In genomic region chr11:83418566-83418965, GRCm38 (mm10) we compare ENCODE assay signal across 8 mouse cellular contexts. TPM values are rescaled to one million over a fixed set of nuclear protein-coding genes. Genes with fewer than 3 reads are reported as not detected.
A peak's percentile ranks its signal among the peaks of the same experiment; 100 is the strongest.
DNase-seq lines count a peak whose midpoint lies in the region; ATAC-seq and TF ChIP-seq lines count a peak whose summit lies in the region.

No protein-coding gene starts in this region.

- H3K36me3 ChIP-seq in embryonic facial prominence, embryonic 11.5 days (replicated peaks; ENCODE audit: control insufficient read depth, insufficient read depth, low read depth, low read length) = no peaks in the 10 kb centered on the region
- H3K36me3 ChIP-seq in hindbrain, postnatal 0 days (ENCODE audit: insufficient read depth, low read length) = no peaks in the 10 kb centered on the region
- H3K36me3 ChIP-seq in megakaryocyte, embryonic 14.5 days (replicated peaks; ENCODE audit: low read length) = no peaks in the 10 kb centered on the region
- no peaks in the 10 kb centered on the region for H3K36me3 ChIP-seq in stomach, embryonic 15.5 days

- peaks cover 3% of the 10 kb centered on the region; the same call in 1 of the 2 replicates for H3K4me1 ChIP-seq in embryonic facial prominence, embryonic 11.5 days (ENCODE audit: control insufficient read depth, insufficient read depth, low read length)
- no peaks in the 10 kb centered on the region; the same call in 1 of the 2 replicates for H3K4me1 ChIP-seq in hindbrain, postnatal 0 days (ENCODE audit: insufficient read depth, low read length)
- peaks cover 11% of the 10 kb centered on the region for H3K4me1 ChIP-seq in megakaryocyte, embryonic 14.5 days
- no peaks in the 10 kb centered on the region for H3K4me1 ChIP-seq in stomach, embryonic 15.5 days

- H3K27ac ChIP-seq in embryonic facial prominence, embryonic 11.5 days (replicated peaks; ENCODE audit: low read depth, low read length) = no peak overlapping the region
- H3K27ac ChIP-seq in hindbrain, postnatal 0 days = no peak overlapping the region
- no peak overlapping the region for H3K27ac ChIP-seq in stomach, embryonic 15.5 days

- no peaks in the 10 kb centered on the region for H3K9me3 ChIP-seq in embryonic facial prominence, embryonic 11.5 days (replicated peaks; ENCODE audit: control insufficient read depth, low read length)
- no peaks in the 10 kb centered on the region for H3K9me3 ChIP-seq in hindbrain, postnatal 0 days (ENCODE audit: low read length)
- H3K9me3 ChIP-seq in megakaryocyte, embryonic 14.5 days = no peaks in the 10 kb centered on the region; the same call in 1 of the 2 replicates
- no peaks in the 10 kb centered on the region for H3K9me3 ChIP-seq in stomach, embryonic 15.5 days

- no peak overlapping the region; the same call in 1 of the 2 replicates for H3K4me3 ChIP-seq in embryonic facial prominence, embryonic 11.5 days (ENCODE audit: low read depth, low read length)
- peak overlapping the region; percentile 4 for H3K4me3 ChIP-seq in hindbrain, postnatal 0 days (ENCODE audit: low read length)
- H3K4me3 ChIP-seq in megakaryocyte, embryonic 14.5 days (replicated peaks) = peak overlapping the region; percentile 38
- 0 out of 2 replicates have a peak overlapping the region, but pooled peaks have one; percentile 1 for H3K4me3 ChIP-seq in stomach, embryonic 15.5 days (replicated peaks)

- peak overlapping the region; percentile 19 for H3K4me2 ChIP-seq in embryonic facial prominence, embryonic 11.5 days (ENCODE audit: low read depth, low read length)
- peak overlapping the region; percentile 40 for H3K4me2 ChIP-seq in hindbrain, postnatal 0 days (ENCODE audit: low read depth, low read length)
- peak overlapping the region; percentile 34; the same call in 1 of the 2 replicates for H3K4me2 ChIP-seq in stomach, embryonic 15.5 days

- DNase-seq in kidney, postnatal 4 days = peak; percentile 29 to 43
- no peak for DNase-seq in kidney, postnatal 14 days
- DNase-seq in embryonic facial prominence, embryonic 11.5 days (ENCODE audit: low spot score) = peak; percentile 37
- peak; percentile 77 for DNase-seq in hindbrain, postnatal 0 days (ENCODE audit: low spot score)
- DNase-seq in kidney, adult 18-20 months = no peak
- DNase-seq in c-Kit-positive CD71-positive TER-119-positive erythroid progenitor cells, embryonic 14.5 days (ENCODE audit: low spot score) = no peak

- H3K9ac ChIP-seq in embryonic facial prominence, embryonic 11.5 days (replicated peaks; ENCODE audit: low read length) = no peak overlapping the region
- H3K9ac ChIP-seq in hindbrain, postnatal 0 days (replicated peaks; ENCODE audit: low read length) = peak overlapping the region; percentile 6; the same call in 1 of the 2 replicates
- H3K9ac ChIP-seq in stomach, embryonic 15.5 days = no peak overlapping the region

- 6% methylated on average over 38 of the region's 38 CpGs for WGBS in embryonic facial prominence, embryonic 11.5 days
- WGBS in hindbrain, postnatal 0 days = 6% methylated on average over 38 of the region's 38 CpGs
- WGBS in stomach, embryonic 15.5 days = 7% methylated on average over 38 of the region's 38 CpGs

- TF ChIP-seq CTCF in hindbrain, postnatal 0 days (IDR thresholded peaks at IDR 0.05; ENCODE audit: low read depth) = peak; percentile 51

- no peak for ATAC-seq in embryonic facial prominence, embryonic 11.5 days (replicated peaks; ENCODE audit: insufficient number of reproducible peaks, low FRiP score, low TSS enrichment, low read depth)
- peak; percentile 73 for ATAC-seq in hindbrain, postnatal 0 days
- no peak for ATAC-seq in stomach, embryonic 15.5 days (ENCODE audit: insufficient read depth, low FRiP score, low read depth)

- peaks cover 23% of the 10 kb centered on the region for H3K27me3 ChIP-seq in embryonic facial prominence, embryonic 11.5 days (ENCODE audit: control insufficient read depth, insufficient read depth, low read length)
- H3K27me3 ChIP-seq in hindbrain, postnatal 0 days (ENCODE audit: insufficient read depth, low read length) = no peaks in the 10 kb centered on the region; the same call in 1 of the 2 replicates
- peaks cover 78% of the 10 kb centered on the region for H3K27me3 ChIP-seq in megakaryocyte, embryonic 14.5 days (replicated peaks)
- H3K27me3 ChIP-seq in stomach, embryonic 15.5 days (replicated peaks) = peaks cover 40% of the 10 kb centered on the region

RNA-seq across cellular contexts. Expression of gene Rasl10b, which starts 9.6 kb away (rescaled TPM):
- polyA plus RNA-seq in embryonic facial prominence, embryonic 11.5 days (2014; fragmentation: Nextera tagmentation; extraction: Ambion mirVana) = 2.1 and 2.4 TPM in 2 replicates
- total RNA-seq in hindbrain, postnatal 0 days (2014; rRNA removed) = 122 and 128 TPM in 2 replicates
- 42.2 and 44.6 TPM in 2 replicates for polyA plus RNA-seq in hindbrain, postnatal 0 days (2015; fragmentation: Nextera tagmentation; extraction: Ambion mirVana)
- 0.17 and 1.7 TPM in 2 replicates for polyA plus RNA-seq in megakaryocyte, embryonic 14.5 days (2012; ENCODE audit: insufficient read depth, low replicate concordance)
- polyA plus RNA-seq in stomach, embryonic 15.5 days (2015; fragmentation: Nextera tagmentation; extraction: Ambion mirVana) = 2.4 and 2.7 TPM in 2 replicates

RNA-seq across cellular contexts. Expression of gene Gas2l2, which starts 10.7 kb away (rescaled TPM):
- not detected in 2 replicates for polyA plus RNA-seq in embryonic facial prominence, embryonic 11.5 days (2014; fragmentation: Nextera tagmentation; extraction: Ambion mirVana)
- 0.14 and 1.0 TPM in 2 replicates for total RNA-seq in hindbrain, postnatal 0 days (2014; rRNA removed)
- 0.69 and 1.4 TPM in 2 replicates for polyA plus RNA-seq in hindbrain, postnatal 0 days (2015; fragmentation: Nextera tagmentation; extraction: Ambion mirVana)
- polyA plus RNA-seq in megakaryocyte, embryonic 14.5 days (2012; ENCODE audit: insufficient read depth, low replicate concordance) = not detected in 2 replicates
- polyA plus RNA-seq in stomach, embryonic 15.5 days (2015; fragmentation: Nextera tagmentation; extraction: Ambion mirVana) = 0.08 TPM in 1 of 2 replicates, not detected in the other

RNA-seq across cellular contexts. Expression of gene 1700020L24Rik, which starts 18.9 kb away (rescaled TPM):
- polyA plus RNA-seq in embryonic facial prominence, embryonic 11.5 days (2014; fragmentation: Nextera tagmentation; extraction: Ambion mirVana) = 0.38 and 0.54 TPM in 2 replicates
- 0.37 and 4.8 TPM in 2 replicates for total RNA-seq in hindbrain, postnatal 0 days (2014; rRNA removed)
- 0.65 and 1.4 TPM in 2 replicates for polyA plus RNA-seq in hindbrain, postnatal 0 days (2015; fragmentation: Nextera tagmentation; extraction: Ambion mirVana)
- polyA plus RNA-seq in megakaryocyte, embryonic 14.5 days (2012; ENCODE audit: insufficient read depth, low replicate concordance) = 2.3 TPM in 1 of 2 replicates, not detected in the other
- polyA plus RNA-seq in stomach, embryonic 15.5 days (2015; fragmentation: Nextera tagmentation; extraction: Ambion mirVana) = 0.72 and 1.1 TPM in 2 replicates

RNA-seq across cellular contexts. Expression of gene Mmp28, which starts 44.3 kb away (rescaled TPM):
- 3.2 and 3.8 TPM in 2 replicates for polyA plus RNA-seq in embryonic facial prominence, embryonic 11.5 days (2014; fragmentation: Nextera tagmentation; extraction: Ambion mirVana)
- 8.7 and 9.1 TPM in 2 replicates for total RNA-seq in hindbrain, postnatal 0 days (2014; rRNA removed)
- 2.4 and 2.6 TPM in 2 replicates for polyA plus RNA-seq in hindbrain, postnatal 0 days (2015; fragmentation: Nextera tagmentation; extraction: Ambion mirVana)
- polyA plus RNA-seq in megakaryocyte, embryonic 14.5 days (2012; ENCODE audit: insufficient read depth, low replicate concordance) = 1.3 TPM in 1 of 2 replicates, not detected in the other
- 2.4 and 3.1 TPM in 2 replicates for polyA plus RNA-seq in stomach, embryonic 15.5 days (2015; fragmentation: Nextera tagmentation; extraction: Ambion mirVana)

RNA-seq across cellular contexts. Expression of gene Taf15, which starts 54.3 kb away (rescaled TPM):
- polyA plus RNA-seq in embryonic facial prominence, embryonic 11.5 days (2014; fragmentation: Nextera tagmentation; extraction: Ambion mirVana) = 7.5 and 8.9 TPM in 2 replicates
- total RNA-seq in hindbrain, postnatal 0 days (2014; rRNA removed) = 14.4 and 22.3 TPM in 2 replicates
- polyA plus RNA-seq in hindbrain, postnatal 0 days (2015; fragmentation: Nextera tagmentation; extraction: Ambion mirVana) = 13.2 and 13.6 TPM in 2 replicates
- 8.7 and 97.3 TPM in 2 replicates for polyA plus RNA-seq in megakaryocyte, embryonic 14.5 days (2012; ENCODE audit: insufficient read depth, low replicate concordance)
- 13.4 and 14.9 TPM in 2 replicates for polyA plus RNA-seq in stomach, embryonic 15.5 days (2015; fragmentation: Nextera tagmentation; extraction: Ambion mirVana)

Comparison
In these comparisons a context has a peak if more than half of its experiments do, and no peak if none do; other contexts are left out.
1. DNase-seq: peak in kidney, postnatal 4 days (2 of 2), embryonic facial prominence, embryonic 11.5 days (single experiment) and hindbrain, postnatal 0 days (single experiment); none in kidney, postnatal 14 days (single experiment), kidney, adult 18-20 months (single experiment) and c-Kit-positive CD71-positive TER-119-positive erythroid progenitor cells, embryonic 14.5 days (single experiment).
2. RNA of gene Rasl10b, which starts 9.6 kb away (polyA plus RNA-seq): 42.2 to 44.6 TPM in hindbrain, postnatal 0 days; 2.1 to 2.4 TPM in embryonic facial prominence, embryonic 11.5 days, 2.4 to 2.7 TPM in stomach, embryonic 15.5 days and 0.17 to 1.7 TPM in megakaryocyte, embryonic 14.5 days; every median in the first group is over 10 times any median in the second.
3. Peak in every context shown above with its lines, with median percentiles within 50 percentile points of each other: H3K4me2 ChIP-seq.